Comparison of ENCODE assay signal across 8 mouse cellular contexts in the genomic region with DNA sequence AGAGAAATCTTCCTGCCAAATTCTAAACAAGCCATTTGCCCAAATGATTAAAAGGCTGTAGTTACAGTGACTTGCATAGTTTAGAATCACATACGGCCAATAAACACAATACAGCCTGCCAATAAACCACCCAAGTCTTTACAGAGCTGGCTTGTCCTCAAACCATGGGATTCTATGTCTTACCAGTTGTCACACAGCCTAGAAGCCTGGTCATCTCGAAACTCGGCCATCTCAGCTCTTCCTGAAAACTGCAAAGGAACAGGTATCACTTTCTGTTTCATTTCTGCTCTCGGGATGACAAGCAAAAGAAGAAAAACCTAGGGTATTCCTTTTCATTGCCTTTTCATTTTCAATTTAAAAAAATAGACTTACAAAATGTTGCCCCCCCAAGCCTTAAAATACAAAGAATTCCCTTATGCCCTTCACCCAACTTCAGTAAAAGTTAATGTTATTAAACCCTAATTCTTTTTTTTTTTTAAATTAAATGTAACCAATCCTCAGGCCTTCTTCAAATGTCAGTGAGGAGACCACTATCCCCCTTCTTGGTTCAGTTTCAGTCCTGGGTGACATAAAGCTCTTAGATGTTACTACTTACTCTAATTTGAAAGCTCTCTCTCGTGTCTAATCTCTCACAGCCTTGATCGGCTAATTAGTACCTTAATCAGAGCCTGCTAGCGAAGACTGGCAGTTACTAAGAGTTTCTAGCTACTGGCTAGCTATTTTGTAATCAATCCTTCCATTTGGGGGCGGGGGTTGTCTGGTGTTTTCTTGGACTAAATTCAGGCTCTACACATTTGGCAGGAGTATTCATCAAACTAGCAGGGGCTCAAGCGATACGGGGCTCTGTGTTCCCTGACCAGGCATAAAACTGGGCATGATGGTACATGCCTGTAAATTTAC. TPM values are rescaled to one million over a fixed set of nuclear protein-coding genes. Genes with fewer than 3 reads are reported as not detected.
DNase-seq lines count a peak whose midpoint lies in the region; ATAC-seq and TF ChIP-seq lines count a peak whose summit lies in the region.

No protein-coding gene starts in this region.

- WGBS in kidney, embryonic 14.5 days: 53% methylated on average over 10 of the region's 10 CpGs
- WGBS in hindbrain, embryonic 11.5 days: 66% methylated on average over 10 of the region's 10 CpGs

- no peaks in the 10 kb centered on the region for H3K4me1 ChIP-seq in kidney, embryonic 14.5 days (ENCODE audit: control insufficient read depth, insufficient read depth, low read length)
- H3K4me1 ChIP-seq in bone marrow macrophage, adult 2 months (ENCODE audit: control insufficient read depth, insufficient read depth, low read length): peaks cover 32% of the 10 kb centered on the region
- no peaks in the 10 kb centered on the region for H3K4me1 ChIP-seq in hindbrain, embryonic 11.5 days (replicated peaks; ENCODE audit: control insufficient read depth, insufficient read depth, low read length)

- peak overlapping the region; percentile 80; the same call in 1 of the 2 replicates for H3K4me3 ChIP-seq in kidney, embryonic 14.5 days (ENCODE audit: low read length)
- peak overlapping the region; percentile 70 for H3K4me3 ChIP-seq in bone marrow macrophage, adult 2 months (ENCODE audit: insufficient read depth, low read length)
- H3K4me3 ChIP-seq in hindbrain, embryonic 11.5 days (ENCODE audit: low read depth, low read length): peak overlapping the region; percentile 82

- no peak for TF ChIP-seq POLR2A in bone marrow macrophage, adult 2 months (IDR thresholded peaks at IDR 0.05; ENCODE audit: borderline replicate concordance, low read depth, low read length)

- H3K9ac ChIP-seq in kidney, embryonic 14.5 days (ENCODE audit: low read depth, low read length): peak overlapping the region; percentile 76; the same call in 1 of the 2 replicates
- H3K9ac ChIP-seq in hindbrain, embryonic 11.5 days (ENCODE audit: low read depth, low read length): peak overlapping the region; percentile 77

- no peak for ATAC-seq in kidney, embryonic 14.5 days (ENCODE audit: low FRiP score, low TSS enrichment)
- no peak for ATAC-seq in hindbrain, embryonic 11.5 days (ENCODE audit: low FRiP score)
- 0 out of 2 replicates have a peak, but pooled peaks have one; percentile 19 for ATAC-seq in megakaryocyte, adult 5-6 weeks (ENCODE audit: poor library complexity, severe bottlenecking)
- ATAC-seq in frontal cortex, adult (ENCODE audit: low TSS enrichment): no peak

- H3K27me3 ChIP-seq in kidney, embryonic 14.5 days (ENCODE audit: control insufficient read depth, insufficient read depth, low read length): no peaks in the 10 kb centered on the region
- no peaks in the 10 kb centered on the region for H3K27me3 ChIP-seq in hindbrain, embryonic 11.5 days (ENCODE audit: control insufficient read depth, insufficient read depth, low read length)

- peaks cover 23% of the 10 kb centered on the region for H3K36me3 ChIP-seq in kidney, embryonic 14.5 days (ENCODE audit: control insufficient read depth, insufficient read depth, low read length)
- H3K36me3 ChIP-seq in hindbrain, embryonic 11.5 days (ENCODE audit: control insufficient read depth, insufficient read depth, low read length): 0 out of 2 replicates have a peak, but pooled peaks cover 8% of the 10 kb centered on the region

- H3K27ac ChIP-seq in kidney, embryonic 14.5 days (ENCODE audit: low read depth, low read length): no peak overlapping the region
- H3K27ac ChIP-seq in bone marrow macrophage, adult 2 months (ENCODE audit: insufficient read depth, low read depth, low read length): peak overlapping the region; percentile 67
- H3K27ac ChIP-seq in hindbrain, embryonic 11.5 days (ENCODE audit: low read depth, low read length): no peak overlapping the region

- DNase-seq in kidney, postnatal 10 days: no peak
- DNase-seq in hindbrain, embryonic 11.5 days (ENCODE audit: low spot score): peak; percentile 19
- no peak for DNase-seq in gastrocnemius, postnatal 4 days (ENCODE audit: low spot score in 2 of 2)
- DNase-seq in layer of hippocampus, postnatal 10 days (ENCODE audit: low spot score in 2 of 2): no peak

- TF ChIP-seq CTCF in bone marrow macrophage, adult 2 months (IDR thresholded peaks at IDR 0.05; ENCODE audit: low read depth, low read length): no peak

- H3K9me3 ChIP-seq in kidney, embryonic 14.5 days (ENCODE audit: control insufficient read depth, low read length): 0 out of 2 replicates have a peak, but pooled peaks cover 2% of the 10 kb centered on the region
- peaks cover 4% of the 10 kb centered on the region; the same call in 1 of the 2 replicates for H3K9me3 ChIP-seq in hindbrain, embryonic 11.5 days (ENCODE audit: control insufficient read depth, low read length)

- H3K4me2 ChIP-seq in kidney, embryonic 14.5 days (replicated peaks; ENCODE audit: low read depth, low read length): peak overlapping the region; percentile 68
- H3K4me2 ChIP-seq in hindbrain, embryonic 11.5 days (replicated peaks; ENCODE audit: low read depth, low read length): peak overlapping the region; percentile 50

RNA-seq across cellular contexts. Expression of a gene that starts 1.3 kb away (rescaled TPM):
- 31.6 and 50.1 TPM in 2 replicates for polyA plus RNA-seq in kidney, embryonic 14.5 days (2014; fragmentation: Nextera tagmentation; extraction: Ambion mirVana)
- 233 and 235 TPM in 2 replicates for polyA plus RNA-seq in bone marrow macrophage, adult 2 months (2012; ENCODE audit: insufficient read depth, insufficient read length, missing spikeins)
- 76.7 and 84.7 TPM in 2 replicates for polyA plus RNA-seq in hindbrain, embryonic 11.5 days (2014; fragmentation: Nextera tagmentation; extraction: Ambion mirVana)
- total RNA-seq in megakaryocyte, adult 5-6 weeks (2015): 77.9 and 78.1 TPM in 2 replicates
- total RNA-seq in megakaryocyte, adult 5-6 weeks (2017): 92.5 and 94.1 TPM in 2 replicates
- 10 to 100 TPM; 74.7 to 87.6 TPM for total RNA-seq in gastrocnemius, postnatal 4 days (2021)
- total RNA-seq in layer of hippocampus, postnatal 10 days (2021): 10 to 100 TPM; 83.2 to 90.3 TPM

RNA-seq across cellular contexts. Expression of a gene that starts 13.6 kb away (rescaled TPM):
- 32.8 and 49.7 TPM in 2 replicates for polyA plus RNA-seq in kidney, embryonic 14.5 days (2014; fragmentation: Nextera tagmentation; extraction: Ambion mirVana)
- polyA plus RNA-seq in bone marrow macrophage, adult 2 months (2012; ENCODE audit: insufficient read depth, insufficient read length, missing spikeins): 9.9 and 14.0 TPM in 2 replicates
- 48.9 and 53.3 TPM in 2 replicates for polyA plus RNA-seq in hindbrain, embryonic 11.5 days (2014; fragmentation: Nextera tagmentation; extraction: Ambion mirVana)
- total RNA-seq in megakaryocyte, adult 5-6 weeks (2015): 13.3 and 17.9 TPM in 2 replicates
- total RNA-seq in megakaryocyte, adult 5-6 weeks (2017): 25.6 and 32.2 TPM in 2 replicates
- 10 to 100 TPM; 22.3 to 23.8 TPM for total RNA-seq in gastrocnemius, postnatal 4 days (2021)
- total RNA-seq in layer of hippocampus, postnatal 10 days (2021): 10 to 100 TPM; 43.9 to 45.3 TPM
